In genomic region chr13:111413156-111413555, GRCm38 (mm10) we compare ENCODE assay signal across 9 mouse cellular contexts.
DNase-seq lines count a peak whose midpoint lies in the region; ATAC-seq lines count a peak whose summit lies in the region.
"Had no signal": no experiment of that assay in that cellular context is flagged by ENCODE, and none has a peak within 500 bp of the region (broad histone marks: within the 10 kb centered on the region; RNA-seq: fewer than 3 reads in every experiment).

No protein-coding gene starts in this region.

- ATAC-seq in hindbrain, embryonic 13.5 days (ENCODE audit: low FRiP score), result no peak
- ATAC-seq in megakaryocyte progenitor cell, adult 5-6 weeks (replicated peaks; ENCODE audit: poor library complexity), result peak; percentile 84

- H3K4me2 ChIP-seq in hindbrain, embryonic 13.5 days, result no peak overlapping the region
- H3K4me2 ChIP-seq: limb, embryonic 15.5 days had no signal

- H3K27ac ChIP-seq in hindbrain, embryonic 10.5 days, result no peak overlapping the region
- H3K27ac ChIP-seq in hindbrain, embryonic 13.5 days, result no peak overlapping the region
- H3K27ac ChIP-seq: limb, embryonic 15.5 days had no signal

- H3K9me3 ChIP-seq in hindbrain, embryonic 10.5 days, result no peaks in the 10 kb centered on the region
- no peaks in the 10 kb centered on the region for H3K9me3 ChIP-seq in hindbrain, embryonic 13.5 days
- H3K9me3 ChIP-seq: limb, embryonic 15.5 days had no signal

- peak; percentile 31 for DNase-seq in hindbrain, embryonic 10.5 days (ENCODE audit: low spot score)
- peak; percentile 51 for DNase-seq in CD4-positive helper T cell, adult 2 months (ENCODE audit: low read depth, low spot score)
- DNase-seq in ZHBTc4 (ENCODE audit: low read depth, low spot score), result peak; percentile 50
- peak; percentile 74 for DNase-seq in embryo, embryonic 10.5 days (ENCODE audit: low spot score)
- peak; percentile 78 to 80 for DNase-seq in kidney, postnatal 4 days
- peak; percentile 84 for DNase-seq in thymus, postnatal 4 days

- H3K36me3 ChIP-seq in hindbrain, embryonic 10.5 days, result no peaks in the 10 kb centered on the region
- no peaks in the 10 kb centered on the region for H3K36me3 ChIP-seq in hindbrain, embryonic 13.5 days
- H3K36me3 ChIP-seq: limb, embryonic 15.5 days had no signal

- WGBS in hindbrain, embryonic 10.5 days, result 40% methylated on average over 4 of the region's 4 CpGs
- 36% methylated on average over 4 of the region's 4 CpGs for WGBS in hindbrain, embryonic 13.5 days

- no peaks in the 10 kb centered on the region for H3K4me1 ChIP-seq in hindbrain, embryonic 10.5 days (replicated peaks)
- 0 out of 2 replicates have a peak, but pooled peaks cover 4% of the 10 kb centered on the region for H3K4me1 ChIP-seq in hindbrain, embryonic 13.5 days (replicated peaks)
- H3K4me1 ChIP-seq: limb, embryonic 15.5 days had no signal

- no peaks in the 10 kb centered on the region for H3K27me3 ChIP-seq in hindbrain, embryonic 10.5 days (ENCODE audit: insufficient read depth, poor library complexity, severe bottlenecking)
- H3K27me3 ChIP-seq in hindbrain, embryonic 13.5 days, result no peaks in the 10 kb centered on the region
- H3K27me3 ChIP-seq: limb, embryonic 15.5 days had no signal

- no peak overlapping the region for H3K9ac ChIP-seq in hindbrain, embryonic 13.5 days
- H3K9ac ChIP-seq: limb, embryonic 15.5 days had no signal

- no peak overlapping the region for H3K4me3 ChIP-seq in hindbrain, embryonic 10.5 days
- H3K4me3 ChIP-seq in hindbrain, embryonic 13.5 days, result no peak overlapping the region
- H3K4me3 ChIP-seq: limb, embryonic 15.5 days had no signal

Comparison
In these comparisons a context has a peak if more than half of its experiments do, and no peak if none do; other contexts are left out.
1. DNase-seq: peak in every context shown above with its lines; median percentile 84 in thymus, postnatal 4 days; 79 in kidney, postnatal 4 days; 74 in embryo, embryonic 10.5 days; 51 in CD4-positive helper T cell, adult 2 months; 50 in ZHBTc4; 31 in hindbrain, embryonic 10.5 days.